20 mouse cellular contexts compared by ENCODE assay signal in the genomic region with DNA sequence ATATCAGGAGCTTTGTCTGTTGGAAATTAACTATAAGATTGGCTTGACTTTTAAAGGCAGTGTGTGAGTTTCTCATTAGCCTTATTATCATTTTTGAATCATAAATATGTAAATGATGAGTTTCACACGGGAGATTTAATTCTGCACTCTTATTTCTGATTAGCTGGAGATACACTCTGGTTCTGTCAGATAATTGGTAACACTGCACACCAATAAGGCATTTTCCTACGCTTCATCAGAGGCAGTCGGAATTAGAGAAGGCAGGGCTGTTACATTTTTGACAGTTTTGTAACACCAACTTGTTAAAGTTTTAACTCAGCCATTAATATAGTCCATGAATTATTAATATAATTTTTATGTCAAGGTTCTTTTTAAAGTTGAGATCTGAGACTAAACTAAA.
A peak's percentile ranks its signal among the peaks of the same experiment; 100 is the strongest.
DNase-seq lines count a peak whose midpoint lies in the region; ATAC-seq and TF ChIP-seq lines count a peak whose summit lies in the region.
"Had no signal": no experiment of that assay in that cellular context is flagged by ENCODE, and none has a peak within 500 bp of the region (broad histone marks: within the 10 kb centered on the region; RNA-seq: fewer than 3 reads in every experiment).

No protein-coding gene starts in this region.

- H3K27ac ChIP-seq in hindbrain, embryonic 13.5 days = no peak overlapping the region
- H3K27ac ChIP-seq in hindbrain, embryonic 16.5 days (ENCODE audit: low read depth, low read length) = no peak overlapping the region
- no peak overlapping the region for H3K27ac ChIP-seq in midbrain, embryonic 16.5 days (ENCODE audit: low read length)
- no peak overlapping the region for H3K27ac ChIP-seq in midbrain, embryonic 11.5 days (ENCODE audit: low read depth, low read length)
- H3K27ac ChIP-seq in midbrain, postnatal 0 days (ENCODE audit: low read depth, low read length) = no peak overlapping the region
- H3K27ac ChIP-seq: forebrain, embryonic 15.5 days; gastrocnemius, adult 2 months; hindbrain, embryonic 12.5 days; hindbrain, postnatal 0 days had no signal

- no peak for TF ChIP-seq CTCF in midbrain, postnatal 0 days (IDR thresholded peaks at IDR 0.05)

- no peak overlapping the region for H3K4me3 ChIP-seq in hindbrain, embryonic 13.5 days
- no peak overlapping the region for H3K4me3 ChIP-seq in hindbrain, embryonic 16.5 days (ENCODE audit: low read length)
- no peak overlapping the region for H3K4me3 ChIP-seq in midbrain, embryonic 16.5 days (ENCODE audit: low read depth, low read length)
- no peak overlapping the region for H3K4me3 ChIP-seq in midbrain, embryonic 11.5 days (ENCODE audit: low read depth, low read length)
- H3K4me3 ChIP-seq in midbrain, postnatal 0 days (ENCODE audit: low read depth, low read length) = no peak overlapping the region
- H3K4me3 ChIP-seq: forebrain, embryonic 15.5 days; gastrocnemius, adult 2 months; hindbrain, embryonic 12.5 days had no signal

- 59% methylated on average over 3 of the region's 3 CpGs for WGBS in hindbrain, embryonic 13.5 days
- WGBS in hindbrain, embryonic 16.5 days = 50% methylated on average over 3 of the region's 3 CpGs
- 54% methylated on average over 3 of the region's 3 CpGs for WGBS in midbrain, embryonic 16.5 days
- 86% methylated on average over 3 of the region's 3 CpGs for WGBS in midbrain, embryonic 11.5 days
- 52% methylated on average over 3 of the region's 3 CpGs for WGBS in midbrain, postnatal 0 days

- 0 out of 2 replicates have a peak, but pooled peaks have one; percentile 28 for ATAC-seq in hindbrain, embryonic 13.5 days (ENCODE audit: low FRiP score)
- no peak for ATAC-seq in hindbrain, embryonic 16.5 days
- ATAC-seq in midbrain, embryonic 16.5 days = peak; percentile 76
- ATAC-seq in midbrain, embryonic 11.5 days (ENCODE audit: low FRiP score) = no peak
- ATAC-seq in midbrain, postnatal 0 days (ENCODE audit: low FRiP score) = peak; percentile 38; the same call in 1 of the 2 replicates
- ATAC-seq: CD4-positive, CD25-positive, alpha-beta regulatory T cell, adult 4 months; forebrain, embryonic 15.5 days; hindbrain, postnatal 0 days; inflammation-experienced regulatory T-cells, adult 6 months had no signal

- no peak overlapping the region for H3K4me2 ChIP-seq in hindbrain, embryonic 13.5 days
- no peak overlapping the region for H3K4me2 ChIP-seq in hindbrain, embryonic 16.5 days (ENCODE audit: low read length)
- H3K4me2 ChIP-seq in midbrain, embryonic 16.5 days (ENCODE audit: low read length) = no peak overlapping the region
- H3K4me2 ChIP-seq in midbrain, embryonic 11.5 days = no peak overlapping the region
- no peak overlapping the region for H3K4me2 ChIP-seq in midbrain, postnatal 0 days (ENCODE audit: low read depth, low read length, poor library complexity, severe bottlenecking)
- H3K4me2 ChIP-seq: forebrain, embryonic 15.5 days; heart, embryonic 11.5 days; hindbrain, embryonic 12.5 days had no signal

- DNase-seq in midbrain, embryonic 11.5 days (ENCODE audit: low spot score, missing footprints) = no peak
- DNase-seq in midbrain, postnatal 0 days (ENCODE audit: low spot score) = no peak
- DNase-seq in thymus, postnatal 10 days (ENCODE audit: low spot score in 2 of 2) = no peak
- DNase-seq: adrenal gland, adult 2 months; adrenal gland, postnatal 14 days; cerebellum, adult 18-20 months; cerebellum, adult 9-10 months; cerebellum, postnatal 14 days; gastrocnemius, adult 2 months; gastrocnemius, postnatal 14 days; heart, adult 11 months had no signal

- no peaks in the 10 kb centered on the region for H3K36me3 ChIP-seq in hindbrain, embryonic 13.5 days
- H3K36me3 ChIP-seq in hindbrain, embryonic 16.5 days (ENCODE audit: control insufficient read depth, insufficient read depth, low read length) = no peaks in the 10 kb centered on the region
- no peaks in the 10 kb centered on the region for H3K36me3 ChIP-seq in midbrain, embryonic 16.5 days (ENCODE audit: control insufficient read depth, insufficient read depth, low read length)
- no peaks in the 10 kb centered on the region for H3K36me3 ChIP-seq in midbrain, embryonic 11.5 days (ENCODE audit: control insufficient read depth, insufficient read depth, low read length)
- no peaks in the 10 kb centered on the region for H3K36me3 ChIP-seq in midbrain, postnatal 0 days (ENCODE audit: insufficient read depth, low read length)
- H3K36me3 ChIP-seq: forebrain, embryonic 15.5 days; hindbrain, embryonic 12.5 days had no signal

- H3K27me3 ChIP-seq in hindbrain, embryonic 13.5 days = no peaks in the 10 kb centered on the region
- H3K27me3 ChIP-seq in hindbrain, embryonic 16.5 days (replicated peaks; ENCODE audit: control insufficient read depth, insufficient read depth, low read length) = no peaks in the 10 kb centered on the region
- H3K27me3 ChIP-seq in midbrain, embryonic 16.5 days (ENCODE audit: control insufficient read depth, insufficient read depth, low read depth, low read length) = no peaks in the 10 kb centered on the region
- no peaks in the 10 kb centered on the region for H3K27me3 ChIP-seq in midbrain, embryonic 11.5 days (ENCODE audit: control insufficient read depth, insufficient read depth, low read length)
- H3K27me3 ChIP-seq in midbrain, postnatal 0 days (ENCODE audit: insufficient read depth, low read length) = no peaks in the 10 kb centered on the region
- H3K27me3 ChIP-seq: forebrain, embryonic 15.5 days; hindbrain, embryonic 12.5 days had no signal

- H3K9ac ChIP-seq in hindbrain, embryonic 13.5 days = no peak overlapping the region
- no peak overlapping the region for H3K9ac ChIP-seq in hindbrain, embryonic 16.5 days (ENCODE audit: low read depth, low read length)
- H3K9ac ChIP-seq in midbrain, embryonic 16.5 days (ENCODE audit: low read depth, low read length) = no peak overlapping the region
- no peak overlapping the region for H3K9ac ChIP-seq in midbrain, embryonic 11.5 days (ENCODE audit: low read length)
- H3K9ac ChIP-seq in midbrain, postnatal 0 days (replicated peaks; ENCODE audit: low read length, poor library complexity, severe bottlenecking) = no peak overlapping the region
- H3K9ac ChIP-seq: forebrain, embryonic 15.5 days; hindbrain, embryonic 12.5 days had no signal

- H3K4me1 ChIP-seq in hindbrain, embryonic 13.5 days (replicated peaks) = no peaks in the 10 kb centered on the region
- H3K4me1 ChIP-seq in hindbrain, embryonic 16.5 days (ENCODE audit: control insufficient read depth, insufficient read depth, low read depth, low read length) = no peaks in the 10 kb centered on the region
- H3K4me1 ChIP-seq in midbrain, embryonic 16.5 days (ENCODE audit: control insufficient read depth, insufficient read depth, low read length) = no peaks in the 10 kb centered on the region
- no peaks in the 10 kb centered on the region for H3K4me1 ChIP-seq in midbrain, embryonic 11.5 days (ENCODE audit: control insufficient read depth, insufficient read depth, low read length)
- no peaks in the 10 kb centered on the region for H3K4me1 ChIP-seq in midbrain, postnatal 0 days (ENCODE audit: insufficient read depth, low read length)
- H3K4me1 ChIP-seq: forebrain, embryonic 15.5 days; hindbrain, embryonic 12.5 days had no signal

- no peaks in the 10 kb centered on the region for H3K9me3 ChIP-seq in hindbrain, embryonic 13.5 days
- no peaks in the 10 kb centered on the region for H3K9me3 ChIP-seq in hindbrain, embryonic 16.5 days (ENCODE audit: control insufficient read depth, low read length)
- no peaks in the 10 kb centered on the region for H3K9me3 ChIP-seq in midbrain, embryonic 16.5 days (replicated peaks; ENCODE audit: control insufficient read depth, low read length, poor library complexity, severe bottlenecking)
- H3K9me3 ChIP-seq in midbrain, embryonic 11.5 days (ENCODE audit: control insufficient read depth, low read length) = no peaks in the 10 kb centered on the region
- no peaks in the 10 kb centered on the region for H3K9me3 ChIP-seq in midbrain, postnatal 0 days (ENCODE audit: low read length)
- H3K9me3 ChIP-seq: forebrain, embryonic 15.5 days; hindbrain, embryonic 12.5 days had no signal

Comparison
In these comparisons a context has a peak if more than half of its experiments do, and no peak if none do; other contexts are left out.
1. ATAC-seq: peak in hindbrain, embryonic 13.5 days (single experiment), midbrain, embryonic 16.5 days (single experiment) and midbrain, postnatal 0 days (single experiment); none in hindbrain, embryonic 16.5 days (single experiment) and midbrain, embryonic 11.5 days (single experiment).